Mouse (Mus musculus) kidney, postnatal 10 days (tissue): ENCODE measurements around the gene Cxcl9.

Experiments
- DNase-seq: peaks from one replicate; pipeline ENCODE4 v3.0.0; 2021; ENCODE audit warnings: mixed read lengths

The Cxcl9 gene

DNA sequence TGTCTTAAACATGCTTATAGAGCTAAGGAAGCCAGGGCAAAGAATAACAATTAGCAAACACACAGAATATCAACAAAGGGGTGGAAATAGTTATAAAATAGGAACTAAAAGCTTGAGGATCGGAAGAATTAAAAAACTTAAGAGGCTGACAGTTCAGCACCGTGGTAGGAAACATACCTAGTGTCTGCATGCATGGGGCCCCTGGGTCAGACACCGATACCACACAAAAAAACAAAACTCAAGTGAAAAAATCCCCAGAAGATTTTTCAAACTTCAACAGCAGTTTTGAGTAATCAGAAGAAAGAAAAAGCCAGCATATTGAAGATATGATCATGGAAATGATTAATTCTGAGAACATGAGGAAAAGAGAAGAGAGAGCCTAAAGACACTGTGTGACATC, 8.9 kb upstream of the Cxcl9 start:
- no peak for DNase-seq

DNA sequence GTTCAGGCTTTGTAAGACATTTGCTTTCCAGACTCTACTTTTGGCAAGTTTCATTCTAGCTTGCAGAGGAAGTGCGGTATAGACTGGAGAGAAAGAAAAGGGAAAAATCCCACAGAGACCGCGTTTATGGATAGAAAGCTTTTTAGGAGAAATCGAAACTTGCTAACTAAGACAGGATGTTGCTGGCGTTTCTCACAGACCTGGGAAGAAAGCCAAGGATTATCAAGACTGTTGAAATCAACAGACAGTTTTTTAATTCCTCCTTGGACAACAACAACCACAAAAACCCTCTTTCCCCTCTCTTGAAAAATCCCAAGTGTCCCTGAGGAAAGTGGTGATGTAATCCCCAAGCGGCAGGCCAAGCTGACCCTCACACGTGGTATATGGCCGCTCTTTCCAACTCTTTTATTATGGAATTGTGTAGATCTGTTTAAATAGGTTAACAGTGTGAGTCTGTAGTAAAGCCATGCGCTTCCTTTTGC, 4.5 kb upstream of the Cxcl9 start:
- DNase-seq: peak; percentile 66

GRCm38 (mm10) chr5:92331635-92332338, 3.9 kb upstream of the Cxcl9 start, which contains the start of gene Art3:
Art3 (plus strand) TSS chr5:92331827.
- peak; percentile 17 for DNase-seq

- DNase-seq: no peak
These were observed 3.2 kb upstream of the Cxcl9 start for GRCm38 (mm10) chr5:92331122-92331521.

DNA sequence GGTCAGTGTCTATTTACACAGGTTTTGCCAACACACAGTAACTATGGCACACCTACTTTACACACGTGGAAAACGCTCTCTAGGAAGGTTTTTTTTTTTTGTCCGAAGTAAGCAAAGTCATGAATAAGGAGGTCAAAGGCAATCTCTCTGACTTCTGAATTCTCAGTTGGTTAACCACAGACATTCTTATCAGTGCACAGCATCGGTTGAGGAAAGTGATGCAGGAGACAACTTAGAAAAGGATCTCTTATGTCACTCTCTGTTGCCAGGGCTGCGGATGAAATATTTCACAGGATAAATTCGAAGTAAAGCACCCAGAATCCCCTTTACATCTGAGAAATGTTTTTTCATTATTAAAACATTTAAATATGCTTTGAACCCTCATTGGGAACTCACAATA, 512 bp downstream of the Cxcl9 start:
- no peak for DNase-seq

DNA sequence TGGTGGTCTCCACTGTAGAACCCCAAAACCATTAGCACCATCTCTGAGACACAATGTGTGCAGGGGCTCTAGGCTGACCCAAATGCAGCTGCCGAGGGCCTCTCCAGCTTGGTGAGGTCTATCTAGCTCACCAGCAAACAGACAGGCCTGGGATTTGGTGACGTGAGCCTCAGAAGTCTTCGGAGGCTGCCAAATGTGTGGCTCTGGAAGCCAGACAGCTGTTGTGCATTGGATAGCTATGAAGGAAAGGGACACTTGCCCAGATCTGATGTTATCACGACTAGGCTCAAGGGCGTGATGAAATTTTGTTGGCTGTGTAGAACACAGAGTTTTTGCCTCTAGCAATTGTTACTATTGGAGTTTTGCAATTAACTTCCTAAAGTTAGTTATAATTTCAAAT, 4.6 kb downstream of the Cxcl9 start:
- DNase-seq: peak; percentile 75

GRCm38 (mm10) chr5:92322612-92323011, 5.3 kb downstream of the Cxcl9 start:
- no peak for DNase-seq

GRCm38 (mm10) chr5:92321631-92322400, 6.1 kb downstream of the Cxcl9 start:
- peak; percentile 52 for DNase-seq

GRCm38 (mm10) chr5:92318596-92318995, 9.3 kb downstream of the Cxcl9 start:
- DNase-seq: peak; percentile 27

GRCm38 (mm10) chr5:92318119-92318518, 9.8 kb downstream of the Cxcl9 start:
- DNase-seq: no peak

DNA sequence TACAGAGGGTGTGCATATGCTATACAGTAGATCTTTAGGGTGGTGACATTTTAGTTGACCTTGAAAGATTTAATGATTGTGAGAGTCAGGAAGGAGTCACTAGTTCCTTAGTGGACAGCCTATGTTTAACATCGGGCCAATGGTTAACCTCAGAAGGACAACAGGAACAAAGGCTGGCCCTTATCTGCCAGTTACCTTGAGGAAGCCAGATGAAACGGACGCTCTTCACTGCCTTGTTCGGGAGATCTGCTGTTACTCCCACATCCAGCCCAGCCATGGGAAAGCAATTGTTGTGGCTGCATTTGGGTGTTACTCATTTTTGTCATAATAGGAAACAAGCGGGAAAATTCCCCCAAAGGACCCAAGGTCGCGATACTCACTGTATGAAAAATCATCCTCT, 14.1 kb downstream of the Cxcl9 start:
- no peak for DNase-seq

DNA sequence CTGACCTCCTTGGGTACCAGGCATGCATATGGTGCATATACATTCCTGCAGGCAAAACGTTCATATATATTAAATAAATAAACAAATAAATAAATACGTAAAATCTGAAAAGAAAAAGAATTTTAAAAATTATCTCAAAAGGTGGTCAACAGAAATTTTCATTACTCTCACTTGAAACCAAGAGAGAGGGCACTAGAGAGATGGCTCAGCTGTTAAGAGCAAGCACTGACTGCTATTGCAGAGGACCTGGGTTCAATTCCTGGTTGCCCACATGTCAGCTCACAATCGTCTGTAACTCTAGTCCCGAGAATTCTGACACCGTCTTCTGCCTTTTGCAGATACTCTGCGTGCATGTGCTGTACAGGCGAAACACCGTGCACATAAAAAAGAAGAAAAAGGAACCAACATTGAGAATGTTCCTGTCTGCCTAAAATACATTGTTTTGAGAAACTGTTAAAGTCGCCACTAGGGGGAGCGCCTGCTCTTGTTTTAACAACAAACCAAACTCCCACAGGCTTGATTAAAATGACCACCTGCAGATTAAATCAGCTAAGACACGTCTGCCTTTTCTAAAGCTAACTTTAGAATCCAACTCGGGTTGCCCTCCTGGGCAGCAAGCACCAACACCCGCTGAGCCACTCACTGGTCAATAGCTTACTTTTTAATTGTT, 15.7 kb downstream of the Cxcl9 start:
- DNase-seq: peak; percentile 96

GRCm38 (mm10) chr5:92309681-92310511, 18.0 kb downstream of the Cxcl9 start, which contains the start of gene Sdad1:
Sdad1 (minus strand) TSS chr5:92310479.
- peak; percentile 95 for DNase-seq

DNA sequence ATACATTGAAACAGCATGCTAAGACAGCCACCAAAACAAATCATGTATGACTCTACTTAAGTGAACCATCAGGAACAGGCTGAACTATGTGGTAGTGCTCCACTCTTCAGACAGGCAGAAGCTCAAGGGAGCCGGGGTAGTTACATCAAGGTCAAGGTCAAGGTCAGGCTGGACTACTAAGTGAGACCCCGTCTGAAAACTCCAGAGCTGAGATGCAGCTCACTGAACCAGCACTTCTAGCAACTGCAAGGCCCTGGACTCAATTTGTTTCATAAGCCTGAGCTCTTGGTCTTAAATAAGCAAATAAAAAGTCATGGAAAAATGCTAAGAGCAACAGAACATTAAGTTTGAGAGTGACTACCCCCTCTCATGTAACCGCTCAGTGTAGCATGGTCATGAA, 23.6 kb downstream of the Cxcl9 start:
- no peak for DNase-seq

DNA sequence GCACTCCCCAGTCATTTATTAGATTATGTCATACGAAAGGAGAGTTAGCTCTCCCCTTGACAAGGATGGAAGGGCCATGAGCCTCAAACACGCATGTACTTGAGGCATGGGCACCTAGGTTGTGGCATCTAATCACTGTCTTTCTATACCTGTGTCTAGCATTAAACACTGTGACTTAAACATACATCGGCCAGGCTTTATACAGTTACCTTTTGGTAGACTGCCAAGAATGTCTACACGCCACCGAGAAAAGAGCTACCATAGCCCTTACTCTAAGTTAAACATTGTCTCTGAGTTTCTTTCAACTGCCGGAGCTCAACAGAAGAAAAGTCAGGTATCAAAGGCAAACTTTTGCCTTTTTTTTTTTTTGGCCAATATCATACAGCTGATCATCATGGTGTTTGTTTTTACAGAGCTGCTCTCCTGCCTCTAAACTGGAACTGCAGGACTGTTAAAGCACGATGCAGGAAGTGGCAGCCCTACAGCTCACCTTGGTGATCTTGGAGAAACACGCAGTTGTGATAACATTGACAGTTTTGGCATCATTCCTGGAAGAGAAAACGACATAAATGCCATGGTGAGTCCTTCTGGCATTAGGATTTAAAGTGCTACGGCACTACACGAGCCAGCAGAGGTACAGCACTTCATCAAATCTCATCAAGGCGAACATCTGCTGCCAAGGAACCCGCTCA, 25.6 kb downstream of the Cxcl9 start:
- no peak for DNase-seq

DNA sequence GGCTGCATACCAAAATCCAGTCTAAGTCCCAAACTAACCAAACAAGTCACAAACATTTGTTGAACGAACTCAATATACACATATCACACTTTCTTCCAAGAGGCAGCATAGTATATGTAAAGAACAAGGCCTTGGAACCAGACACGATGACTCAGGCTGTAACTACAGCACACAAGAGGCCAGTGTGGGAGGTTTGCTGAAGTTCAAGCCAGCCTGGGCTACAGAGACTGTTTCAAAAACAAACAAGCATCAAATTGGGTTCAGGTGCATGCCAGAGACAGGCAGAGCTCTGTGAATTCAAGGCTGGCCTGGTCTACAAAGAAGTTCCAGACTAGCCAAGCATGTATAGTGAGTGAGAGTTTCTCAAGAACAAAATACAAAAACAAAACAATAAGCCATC, 33.4 kb downstream of the Cxcl9 start:
- no peak for DNase-seq

GRCm38 (mm10) chr5:92291652-92292414, 36.0 kb downstream of the Cxcl9 start:
- no peak for DNase-seq

DNA sequence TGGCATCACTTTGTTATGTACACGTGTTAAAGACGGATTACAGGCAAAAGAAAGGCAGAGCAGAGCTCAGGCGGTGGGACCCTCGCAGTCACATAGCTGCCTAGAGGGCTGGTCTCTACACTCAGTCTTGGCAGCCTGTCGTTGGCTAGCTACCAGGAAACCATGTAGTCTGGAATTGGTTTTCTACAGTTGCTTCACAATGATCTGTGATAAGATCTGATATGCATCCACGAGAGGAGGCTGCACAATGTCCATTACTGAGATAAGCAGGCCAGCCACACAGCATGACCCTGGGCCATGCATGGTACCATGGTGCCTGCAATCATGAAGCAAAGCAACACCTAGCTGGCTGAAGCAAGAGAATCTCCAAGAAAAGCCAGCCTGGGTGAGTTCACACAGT, 40.0 kb downstream of the Cxcl9 start:
- DNase-seq: no peak

DNA sequence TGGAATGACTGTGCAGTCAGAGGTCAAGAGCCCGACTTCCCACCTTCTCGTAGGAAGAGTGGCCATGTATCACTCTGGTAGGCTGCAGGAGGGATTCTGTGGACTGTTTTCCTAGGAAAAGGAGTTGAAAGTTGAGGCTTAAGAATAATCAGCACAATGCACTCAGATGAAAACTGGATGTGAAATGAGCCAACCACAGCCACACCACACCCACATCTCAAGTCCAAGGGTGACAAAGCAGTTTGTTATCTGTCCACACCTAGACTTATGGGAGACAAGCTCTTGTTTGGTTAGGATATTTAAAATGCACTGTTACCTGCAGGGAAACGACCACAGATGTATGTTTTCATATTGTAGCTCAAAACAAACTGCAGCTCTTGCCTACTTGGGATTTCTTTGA, 44.8 kb downstream of the Cxcl9 start:
- no peak for DNase-seq

DNA sequence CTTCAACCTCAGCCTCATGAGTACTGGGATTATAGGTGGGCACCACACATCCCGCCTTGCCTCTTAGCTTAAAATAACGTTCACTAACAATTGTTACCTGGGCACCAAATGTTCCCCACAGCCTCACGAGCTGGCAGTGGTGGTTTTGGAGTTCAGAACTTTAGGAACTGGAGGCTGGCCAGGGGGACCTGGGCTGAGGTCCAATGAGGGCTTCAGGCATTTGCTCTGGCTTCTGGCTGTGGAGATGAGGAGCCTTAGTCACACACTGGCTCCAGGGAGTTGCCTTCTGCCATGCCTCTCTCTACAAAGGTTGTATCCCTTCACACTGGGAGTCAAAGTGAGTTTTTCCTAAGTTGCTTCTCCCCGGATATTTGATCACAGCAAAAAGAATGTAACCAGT, 45.3 kb downstream of the Cxcl9 start:
- no peak for DNase-seq

DNA sequence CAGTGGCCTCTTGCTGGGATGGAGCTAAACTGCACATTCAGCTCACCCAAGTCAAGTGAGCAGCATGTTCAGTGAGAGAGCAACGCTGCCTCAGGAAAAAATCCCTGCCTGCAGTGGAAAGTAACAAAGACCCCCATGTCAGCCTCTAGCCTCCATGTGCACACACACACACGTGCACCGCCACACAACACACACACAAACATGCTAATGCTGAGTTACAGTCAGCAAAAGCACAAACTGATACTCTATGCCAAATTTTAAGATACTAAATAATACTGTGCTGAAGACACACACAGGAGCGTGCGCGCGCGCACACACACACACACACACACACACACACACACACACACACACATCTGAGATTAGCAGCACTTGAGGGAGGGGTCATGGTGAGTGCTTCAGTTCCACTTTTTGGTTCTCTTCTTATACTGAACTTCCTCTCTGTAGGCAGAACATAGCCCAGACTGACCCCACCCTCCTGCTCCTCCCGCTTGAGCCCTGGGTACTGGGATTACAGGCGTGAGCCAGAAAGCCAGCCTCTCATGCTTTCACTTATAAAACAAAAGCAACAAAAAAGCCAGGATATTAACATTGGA, 48.8 kb downstream of the Cxcl9 start:
- DNase-seq: no peak
